Mouse (Mus musculus): ENCODE results near the gene Rbm39. TPM values are rescaled to one million over a fixed set of nuclear protein-coding genes. Genes with fewer than 3 reads are reported as not detected.
A peak's percentile ranks its signal among the peaks of the same experiment; 100 is the strongest.
"Not testable (repeated sequence)": the region's sequence is repeated elsewhere in the genome, so short reads cannot be mapped to it uniquely, and the experiment has no call there.

The Rbm39 gene
- total RNA-seq, 2 experiments from 2014 or later = 290 to 339 TPM

DNA sequence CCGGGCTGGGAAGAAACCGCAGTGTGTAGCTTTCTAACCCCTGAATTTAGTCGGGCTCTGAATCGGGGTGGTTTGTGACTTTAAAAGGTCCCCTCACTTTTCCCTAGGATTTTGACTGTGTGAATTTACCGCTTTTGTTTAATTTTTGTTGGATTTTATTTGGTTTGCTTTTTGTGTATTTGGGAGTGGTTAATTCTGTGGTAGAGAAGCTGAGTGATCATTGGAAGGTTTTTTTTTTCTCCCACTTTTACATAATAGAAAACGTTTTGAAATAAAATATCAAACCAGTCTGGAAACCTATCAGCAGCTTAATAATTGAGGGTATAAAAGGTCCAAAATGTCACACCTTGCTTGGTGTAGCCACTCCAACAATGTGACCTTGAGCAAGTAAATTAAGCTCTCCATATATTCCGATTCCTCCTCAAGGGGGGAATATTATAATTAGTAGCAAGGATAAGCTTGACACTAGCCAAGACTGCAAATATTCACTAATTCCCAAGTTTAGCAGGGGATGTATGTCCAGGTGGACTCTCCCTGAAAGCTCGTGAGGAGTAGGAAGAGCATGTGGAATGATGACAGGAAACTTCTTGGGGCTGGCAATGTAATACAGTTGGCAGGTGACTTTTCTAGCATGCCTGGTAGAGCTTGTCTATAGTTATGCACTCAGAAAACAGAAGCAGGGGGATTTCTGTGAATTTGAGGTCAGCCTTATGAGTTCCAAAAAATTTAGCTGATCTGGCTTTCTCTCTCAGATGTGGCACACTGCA lies 969 bp upstream of the Rbm39 start:
- DNase-seq (ENCODE audit: low spot score in 2 of 2) = no peak

DNA sequence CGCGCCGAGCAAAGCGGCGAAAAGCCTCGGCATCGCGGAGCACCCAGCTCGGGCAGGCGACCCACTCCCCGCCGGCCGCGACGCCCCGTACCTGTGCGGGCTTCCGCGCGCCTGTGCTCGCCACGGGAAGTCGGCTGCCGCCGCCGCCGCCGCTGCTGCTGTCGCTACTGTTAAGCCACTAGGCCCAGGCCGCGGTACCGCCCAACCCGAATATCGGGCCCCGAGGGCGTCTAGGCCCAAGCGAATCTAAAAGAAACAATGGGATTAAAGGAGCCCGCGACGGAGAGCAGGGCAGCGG lies 293 bp downstream of the Rbm39 start:
- DNase-seq (ENCODE audit: low spot score in 2 of 2) = no peak

DNA sequence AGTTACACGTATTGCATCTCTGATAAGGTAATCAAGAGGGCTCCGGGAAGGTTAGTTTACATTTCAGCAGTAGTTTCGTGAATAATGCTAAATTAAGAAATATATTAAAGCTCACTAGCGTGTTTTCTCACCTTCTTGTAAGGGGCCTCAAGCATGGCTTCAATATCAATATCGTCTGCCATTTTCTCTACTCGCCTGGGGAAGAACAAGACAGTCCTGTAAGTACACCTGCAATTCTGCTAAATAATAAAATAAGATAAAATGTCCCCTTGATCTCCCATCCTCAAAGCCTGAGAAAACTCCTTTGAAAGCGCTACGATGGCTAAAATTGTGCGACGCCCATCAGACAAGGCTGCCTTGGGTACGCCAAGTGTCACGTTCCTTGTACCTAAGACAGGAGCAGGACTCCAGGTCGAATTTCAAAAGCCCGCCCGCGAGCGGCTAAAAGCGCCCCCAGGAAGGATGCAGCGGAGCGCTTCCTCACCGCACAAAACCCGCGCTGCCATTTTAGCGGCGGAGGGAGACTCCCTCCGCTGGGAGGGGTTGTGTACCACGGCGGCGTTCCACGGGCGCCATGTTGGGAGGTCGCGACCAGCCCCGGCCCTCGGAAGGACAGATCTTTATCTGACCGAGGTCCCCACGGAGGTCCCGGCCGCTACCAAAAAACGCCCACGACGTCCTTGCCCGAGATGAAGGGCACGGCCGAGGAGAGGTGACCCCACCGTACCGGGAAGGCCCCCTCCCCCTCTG lies 817 bp downstream of the Rbm39 start:
- DNase-seq (ENCODE audit: low spot score in 2 of 2) = peak; percentile 80 to 83

DNA sequence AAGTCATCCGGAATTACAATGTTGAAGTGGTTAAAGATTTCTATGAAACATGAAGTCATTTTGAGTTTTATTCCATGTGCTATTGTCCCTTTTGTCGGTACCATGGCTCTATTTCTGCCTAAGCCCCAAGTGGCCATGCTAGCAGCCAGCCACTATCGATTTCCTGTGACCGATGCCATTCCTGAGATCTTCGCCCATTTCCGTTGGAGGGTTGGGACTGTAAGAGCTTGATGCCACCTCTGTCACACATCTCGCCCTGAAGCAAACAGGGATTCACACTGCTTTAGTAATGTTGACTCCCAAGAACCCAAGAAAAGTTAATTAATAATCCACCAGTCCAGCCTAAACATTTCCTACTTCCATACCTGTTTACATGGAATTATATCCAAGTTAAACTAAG lies 2.4 kb downstream of the Rbm39 start:
- DNase-seq (ENCODE audit: low spot score in 2 of 2) = no peak

DNA sequence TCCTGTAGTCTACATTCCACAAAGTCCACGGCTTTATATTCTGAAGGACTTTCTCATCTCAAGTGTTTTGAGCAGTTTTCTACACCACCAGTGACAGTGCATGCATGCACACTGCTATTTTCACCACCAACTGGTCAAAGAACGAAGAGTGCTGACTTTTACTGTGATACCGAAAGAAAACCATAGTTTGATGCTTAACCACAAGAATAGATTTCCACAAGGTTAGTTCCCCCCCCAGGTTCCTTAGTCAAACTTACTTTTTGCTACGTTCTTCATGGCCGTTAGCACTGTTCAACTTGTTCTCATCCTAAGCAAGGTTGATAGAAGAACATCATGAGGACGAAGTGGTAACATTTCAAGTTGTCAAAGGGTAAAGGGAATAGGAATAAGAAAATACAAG lies 3.0 kb downstream of the Rbm39 start:
- no peak for DNase-seq (ENCODE audit: low spot score in 2 of 2)

DNA sequence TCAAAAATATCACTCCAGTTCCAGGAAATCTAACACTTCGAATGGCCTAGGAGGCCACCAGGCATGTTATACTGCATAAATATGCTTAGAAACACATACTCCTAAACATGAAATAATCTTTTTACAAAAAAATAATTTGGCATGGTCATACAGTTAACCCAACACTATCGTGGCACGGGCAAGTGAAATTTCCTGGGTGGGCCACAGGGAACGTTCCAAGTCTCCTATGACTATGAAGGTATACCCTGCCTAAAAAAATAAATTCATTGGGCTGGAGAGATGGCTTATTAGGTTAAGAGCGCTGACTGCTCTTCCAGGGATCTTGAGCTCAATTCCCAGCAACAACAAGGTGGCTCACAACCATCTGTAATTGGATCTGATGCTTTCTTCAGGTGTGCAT lies 13.5 kb downstream of the Rbm39 start:
- no peak for DNase-seq (ENCODE audit: low spot score in 2 of 2)

DNA sequence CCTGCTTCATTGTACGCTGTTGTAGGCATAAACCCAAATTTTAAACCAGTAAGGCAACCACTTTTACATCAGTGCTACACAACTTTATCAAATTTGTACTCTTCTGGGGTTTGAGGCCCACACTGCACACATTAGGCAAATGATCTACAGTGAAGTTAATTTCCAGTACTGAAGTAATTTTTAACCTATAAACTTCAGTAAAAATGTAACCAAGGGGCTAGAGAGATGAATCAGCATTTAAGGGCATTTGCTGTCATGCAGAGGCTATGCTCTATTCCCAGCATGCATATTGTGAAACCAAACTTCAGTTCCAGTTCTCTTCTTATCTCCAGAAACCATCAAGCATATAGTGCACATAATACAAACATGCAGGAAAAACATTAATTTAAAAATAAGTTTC lies 14.6 kb downstream of the Rbm39 start:
- DNase-seq (ENCODE audit: low spot score in 2 of 2) = no peak

DNA sequence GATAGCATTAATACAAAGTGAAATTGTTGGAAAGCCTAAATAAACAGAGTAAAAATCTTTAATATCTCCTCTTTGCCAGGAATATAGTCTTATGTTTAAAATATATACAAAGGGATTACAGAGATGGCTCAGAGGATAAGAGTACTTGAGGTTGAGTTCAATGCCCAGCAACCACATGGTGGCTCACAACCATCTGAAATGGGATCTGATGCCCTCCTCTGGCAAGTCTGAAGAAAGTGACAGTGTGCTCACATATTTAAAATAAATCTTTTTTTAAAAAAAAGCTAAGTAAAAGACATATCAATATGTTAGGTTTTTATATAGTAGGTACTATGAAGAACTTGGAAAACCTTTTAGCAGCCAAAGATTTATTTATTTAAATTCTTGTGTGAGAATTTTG lies 28.5 kb downstream of the Rbm39 start:
- DNase-seq (ENCODE audit: low spot score in 2 of 2) = no peak

DNA sequence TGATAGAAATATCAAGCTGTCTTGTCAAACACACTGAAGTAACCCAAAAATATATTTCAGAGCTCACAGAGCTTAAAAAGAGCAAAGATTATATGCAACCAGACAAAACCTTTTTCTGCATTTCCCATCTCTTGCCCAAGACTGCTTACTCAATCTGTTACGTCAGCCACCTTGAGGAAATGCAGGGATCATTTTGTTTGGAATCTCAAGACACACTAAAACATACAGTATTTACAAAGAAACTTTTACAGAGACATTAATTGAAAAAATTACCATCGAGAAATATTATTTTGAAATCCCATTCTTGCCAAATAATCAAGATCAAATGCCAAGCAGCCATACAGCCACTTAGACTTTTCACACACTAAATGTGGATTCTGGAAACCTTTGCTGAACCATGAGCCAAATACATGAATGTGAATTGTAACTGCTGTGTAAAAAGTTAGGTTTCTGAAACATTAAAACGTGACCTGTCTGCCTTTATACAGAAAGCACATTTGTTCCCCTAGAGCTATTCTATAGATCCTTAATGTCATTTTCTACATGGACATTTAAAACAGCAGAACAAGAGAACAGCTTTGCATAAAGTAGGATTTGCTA lies 32.6 kb downstream of the Rbm39 start:
- DNase-seq (ENCODE audit: low spot score in 2 of 2) = no peak

DNA sequence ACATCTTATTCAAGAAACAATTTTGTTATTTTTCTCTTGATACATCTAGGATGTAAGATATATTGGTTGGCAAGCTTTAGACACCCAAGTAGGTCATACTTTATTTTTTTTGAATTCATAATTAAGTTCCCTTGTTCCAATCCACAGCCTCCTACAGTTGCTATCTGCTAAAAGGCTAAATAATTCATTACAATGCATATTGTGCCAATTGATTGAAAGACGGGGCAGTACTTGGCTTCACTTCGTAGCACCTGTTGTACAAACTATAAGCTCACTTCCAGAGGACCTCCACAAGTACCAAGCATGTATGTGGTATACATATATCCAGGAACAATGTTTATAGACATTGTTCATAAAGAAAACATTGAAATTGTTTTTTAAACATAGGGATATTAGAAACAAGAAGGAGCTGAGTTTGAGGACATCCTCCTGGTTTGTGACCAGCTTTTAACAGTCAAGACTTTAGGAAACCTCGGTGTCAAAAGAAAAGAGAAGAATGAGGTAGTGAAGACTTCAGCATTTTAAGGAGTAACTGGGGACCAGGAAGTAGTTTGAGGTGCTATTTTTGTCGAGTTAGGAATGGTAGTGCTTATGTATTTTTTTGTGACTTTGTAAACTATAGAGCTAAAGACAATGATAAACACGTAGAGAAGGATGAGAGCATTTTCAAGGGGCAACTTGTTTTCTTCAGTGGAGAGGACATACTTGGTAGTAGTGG lies 33.6 kb downstream of the Rbm39 start:
- DNase-seq (ENCODE audit: low spot score in 2 of 2) = no peak

DNA sequence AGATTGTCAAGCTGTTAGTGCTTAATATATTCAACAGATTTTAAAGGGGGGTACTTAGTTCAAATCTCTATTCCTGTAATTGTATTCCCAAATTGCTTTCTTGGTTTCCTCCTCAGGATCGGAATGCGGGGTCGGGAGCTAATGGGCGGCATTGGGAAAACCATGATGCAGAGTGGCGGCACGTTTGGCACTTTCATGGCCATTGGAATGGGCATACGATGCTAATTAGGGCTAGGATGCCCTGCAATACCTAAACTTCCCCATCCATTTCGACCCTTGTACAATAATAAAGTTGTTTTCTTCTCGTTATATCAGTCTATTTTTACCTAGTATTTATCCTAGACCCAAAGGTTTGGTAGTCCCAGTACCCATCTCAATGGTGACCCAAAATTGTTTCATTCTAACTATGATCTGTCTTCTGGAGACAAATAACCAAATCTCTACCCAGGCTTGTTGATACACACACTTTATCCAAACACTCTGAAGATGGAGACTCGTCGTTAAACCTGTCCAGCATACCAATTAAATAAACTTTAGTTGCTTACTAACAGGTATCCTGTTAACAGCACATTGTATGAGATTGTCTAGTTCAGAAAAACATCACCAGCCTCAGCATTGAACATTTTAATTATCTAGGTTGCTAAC lies 34.4 kb downstream of the Rbm39 start:
- no peak for DNase-seq (ENCODE audit: low spot score in 2 of 2)

DNA sequence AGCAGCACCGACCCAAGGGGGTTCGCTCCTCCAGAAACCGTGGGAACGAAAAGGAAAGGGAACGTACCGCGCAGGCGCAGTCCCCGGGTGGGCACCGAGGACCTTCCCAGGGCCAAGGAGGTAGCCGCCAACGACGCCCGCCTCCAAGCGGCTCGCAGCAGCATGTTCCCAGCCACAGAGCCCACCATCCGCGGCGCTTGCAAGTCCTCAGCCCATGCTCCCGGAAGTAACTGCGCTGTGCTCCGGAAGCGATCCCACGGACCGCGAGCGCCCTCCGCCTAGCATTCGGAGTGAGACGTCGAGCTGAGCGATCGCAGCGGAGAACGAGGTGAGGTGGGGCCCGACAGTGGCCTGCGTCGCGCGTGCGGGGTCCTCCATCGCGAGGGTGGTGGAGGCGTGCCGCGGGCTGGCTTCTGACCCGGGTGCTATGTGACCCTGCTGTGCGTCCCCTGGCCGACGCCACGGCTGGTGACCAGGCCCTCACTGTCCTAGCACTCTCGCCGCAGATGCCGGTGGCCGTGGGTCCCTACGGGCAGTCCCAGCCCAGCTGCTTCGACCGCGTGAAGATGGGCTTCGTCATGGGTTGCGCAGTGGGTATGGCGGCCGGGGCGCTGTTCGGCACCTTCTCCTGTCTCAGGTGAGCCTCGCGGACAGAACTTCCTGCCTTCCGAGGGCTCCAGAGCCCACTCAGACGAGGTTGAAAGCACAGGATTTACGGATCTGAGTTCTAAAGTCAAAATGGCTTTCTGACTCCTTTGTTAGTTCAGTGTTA lies 35.9 kb downstream of the Rbm39 start, which contains the start of the genes Romo1 and Nfs1:
TSS of gene Romo1 (plus strand) at position 87 of the 772 bp plus-strand sequence.
TSS of gene Nfs1 (minus strand) at position 234 of the 772 bp plus-strand sequence.
- DNase-seq (ENCODE audit: low spot score in 2 of 2) = peak; percentile 97 to 98

DNA sequence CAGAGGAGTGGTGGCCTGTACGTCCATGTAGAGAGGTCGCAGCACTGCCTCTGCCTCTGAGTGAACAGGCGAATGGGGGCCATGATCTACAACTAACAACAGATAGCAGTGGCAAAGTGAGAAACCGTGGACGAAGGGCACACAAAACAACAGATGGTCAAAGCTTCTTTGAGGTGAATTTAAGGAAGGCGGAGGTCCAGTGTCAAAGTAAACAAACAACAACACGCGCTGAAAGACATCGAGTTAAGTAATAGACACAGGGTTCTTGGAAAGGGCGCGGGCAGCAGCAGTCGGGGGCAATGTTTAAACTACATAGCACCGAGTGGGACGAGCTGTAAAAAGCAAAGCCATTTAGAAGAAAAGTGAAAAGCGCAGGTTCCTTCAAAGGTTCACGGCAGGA lies 36.7 kb downstream of the Rbm39 start:
- DNase-seq (ENCODE audit: low spot score in 2 of 2) = no peak

DNA sequence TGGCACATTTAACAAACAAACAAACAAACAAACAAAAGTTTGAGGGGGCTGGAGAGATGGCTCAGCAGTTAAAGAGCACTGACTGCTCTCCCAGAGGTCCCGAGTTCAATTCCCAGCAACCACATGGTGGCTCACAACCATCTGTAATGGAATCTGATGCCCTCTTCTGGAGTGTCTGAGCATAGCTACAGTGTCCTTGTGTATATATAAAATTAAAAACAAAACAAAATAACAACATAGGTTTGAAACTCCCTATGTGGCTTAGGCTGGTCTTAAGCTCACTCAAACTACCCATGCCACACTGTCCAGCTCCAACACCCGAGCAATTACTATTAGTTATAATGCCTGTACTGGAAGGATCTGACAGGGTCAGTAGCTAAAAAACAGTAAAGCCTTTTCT lies 37.2 kb downstream of the Rbm39 start:
- DNase-seq (ENCODE audit: low spot score in 2 of 2) = no peak

DNA sequence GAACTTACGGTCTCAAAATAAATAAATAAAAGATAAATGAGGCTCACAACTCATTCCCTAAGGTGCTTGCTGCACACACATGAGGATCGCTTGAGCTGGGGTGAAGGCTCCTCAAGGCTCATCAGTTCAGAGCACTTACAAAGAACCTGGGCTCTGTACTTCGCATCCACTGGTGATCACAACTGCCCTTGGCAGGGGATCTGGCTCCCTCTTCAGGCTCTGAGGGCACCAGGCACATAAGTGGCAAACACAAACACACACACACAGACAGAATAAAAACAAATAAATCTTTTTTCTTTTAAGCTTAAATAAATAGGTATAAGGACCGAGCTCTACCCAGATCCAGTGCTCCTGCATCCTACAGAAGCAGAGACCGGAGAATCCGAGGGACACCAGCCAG lies 44.3 kb downstream of the Rbm39 start:
- DNase-seq (ENCODE audit: low spot score in 2 of 2) = no peak

DNA sequence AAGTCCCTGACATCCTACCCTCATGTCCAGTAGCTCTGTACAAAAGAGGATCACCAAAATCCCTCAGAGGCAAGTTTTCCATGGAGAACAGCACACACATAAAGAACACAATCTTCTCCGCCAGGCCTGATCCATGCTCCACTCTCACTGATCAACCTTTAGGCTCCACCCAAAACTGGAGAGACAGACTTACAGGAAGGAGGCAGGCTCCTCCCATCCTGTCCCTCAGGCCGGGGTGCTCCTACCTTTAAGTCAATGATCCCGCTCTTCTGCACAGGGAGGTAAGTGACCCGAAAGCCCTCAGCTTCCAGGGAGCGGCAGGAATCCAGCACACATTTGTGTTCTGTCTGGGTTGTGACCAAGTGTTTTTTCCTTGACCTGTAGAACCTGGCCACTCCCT lies 45.9 kb downstream of the Rbm39 start:
- DNase-seq (ENCODE audit: low spot score in 2 of 2) = no peak

DNA sequence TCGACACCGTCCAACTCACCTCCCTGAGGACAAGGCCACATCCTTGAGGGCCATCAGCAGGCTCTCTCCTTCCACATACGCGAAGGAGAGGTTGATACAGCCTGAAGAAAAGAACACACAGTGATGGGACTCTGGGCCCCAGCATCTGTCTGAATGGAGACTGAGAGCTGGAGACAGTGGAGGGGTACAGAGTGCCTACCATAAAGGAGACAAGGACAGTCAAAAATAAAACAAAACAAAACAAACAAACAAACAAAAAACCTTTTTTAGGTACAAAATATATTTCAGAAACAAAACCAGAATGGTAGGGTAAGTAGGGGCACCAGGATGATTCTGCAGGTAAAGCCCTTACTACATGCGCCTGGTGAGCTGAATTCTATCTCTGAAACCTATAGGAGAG lies 53.0 kb downstream of the Rbm39 start, which contains the start of gene Gm28036:
TSS of gene Gm28036 (minus strand) at position 101 of the 400 bp plus-strand sequence.
- no peak for DNase-seq (ENCODE audit: low spot score in 2 of 2)

DNA sequence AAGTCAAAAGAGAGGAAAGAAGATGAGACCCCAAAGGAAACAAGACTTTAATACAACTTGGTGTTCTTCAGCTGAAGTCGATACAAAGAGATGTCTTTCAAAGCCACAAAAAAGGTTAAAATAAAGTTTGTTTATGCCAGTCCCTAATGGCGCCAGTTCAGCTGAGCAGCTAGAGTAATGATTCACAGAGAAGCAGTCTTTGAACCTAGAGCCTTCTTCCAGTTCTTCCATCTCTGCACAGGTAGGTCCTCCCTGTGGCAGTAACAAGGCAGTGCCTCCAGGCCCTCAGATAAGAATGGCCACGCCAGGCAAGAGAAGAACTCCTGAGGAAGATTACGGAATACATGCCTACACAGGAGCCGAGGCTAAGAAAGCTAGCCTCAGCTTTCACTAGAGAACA lies 56.3 kb downstream of the Rbm39 start:
- no peak for DNase-seq (ENCODE audit: low spot score in 2 of 2)

DNA sequence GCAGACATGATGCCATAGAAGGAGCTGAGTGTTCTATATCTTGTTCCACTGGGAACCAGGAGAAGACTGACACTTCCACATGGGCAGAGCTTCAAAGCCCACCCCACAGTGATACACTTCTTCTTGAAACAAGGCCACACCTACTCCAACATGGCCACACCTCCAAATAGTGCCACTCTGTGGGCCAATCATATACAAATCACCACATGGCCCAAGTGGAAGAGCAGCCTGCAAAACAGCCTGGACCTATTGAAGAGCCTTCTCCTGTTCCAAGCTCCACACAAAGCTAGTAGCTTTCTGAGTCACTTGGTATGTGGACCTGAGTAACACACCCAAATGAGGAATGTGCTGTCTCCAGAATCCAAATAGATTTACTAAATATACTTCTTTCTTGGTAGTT lies 60.5 kb downstream of the Rbm39 start:
- DNase-seq (ENCODE audit: low spot score in 2 of 2) = no peak

DNA sequence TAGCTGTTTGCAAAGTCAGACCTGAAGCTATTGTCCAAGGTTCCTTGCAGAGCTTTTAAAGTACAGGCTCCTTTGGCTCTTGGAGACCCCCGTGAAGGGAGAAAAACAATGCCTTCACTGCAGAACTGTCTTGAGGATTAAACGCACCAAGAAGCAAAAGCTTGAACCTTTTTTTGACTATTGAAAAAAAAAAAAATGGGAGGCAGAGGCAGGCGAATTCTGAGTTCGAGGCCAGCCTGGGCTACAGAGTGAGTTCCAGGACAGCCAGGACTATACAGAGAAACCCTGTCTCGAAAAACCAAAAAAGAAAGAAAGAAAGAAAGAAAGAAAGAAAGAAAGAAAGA lies 68.0 kb downstream of the Rbm39 start:
- DNase-seq (ENCODE audit: low spot score in 2 of 2) = not testable (repeated sequence)
